Mouse (Mus musculus) kidney, embryonic 14.5 days (tissue): ENCODE data around the gene Rpp25l. TPM values are rescaled to one million over a fixed set of nuclear protein-coding genes. Genes with fewer than 3 reads are reported as not detected.

Experiments used
- ATAC-seq: fragments of 200-750 bp; cut with Nextera tagmentation; 2 replicates; pipeline ENCODE4 v1.8.0; 2017; ENCODE audit warnings: moderate number of reproducible peaks, mild to moderate bottlenecking, moderate TSS enrichment, moderate library complexity; ENCODE audit not compliant: low FRiP score, low TSS enrichment
- H3K27ac ChIP-seq: fragments of 300-500 bp; sonication (generic); 2 replicates; pipeline ENCODE4 v1.5.1; 2014; ENCODE audit warnings: low read depth, mild to moderate bottlenecking, low read length, moderate library complexity, mixed read lengths
- H3K27me3 ChIP-seq: fragments of 300-500 bp; sonication (generic); 2 replicates; pipeline ENCODE4 v1.6.1; 2014; ENCODE audit warnings: mild to moderate bottlenecking, low read length; ENCODE audit not compliant: control insufficient read depth, insufficient read depth
- H3K36me3 ChIP-seq: fragments of 300-500 bp; sonication (generic); 2 replicates; pipeline ENCODE4 v1.6.1; 2014; ENCODE audit warnings: low read length, mixed read lengths; ENCODE audit not compliant: control insufficient read depth, insufficient read depth
- H3K4me1 ChIP-seq: fragments of 300-500 bp; sonication (generic); 2 replicates; pipeline ENCODE4 v1.6.1; 2014; ENCODE audit warnings: low read length, mixed read lengths; ENCODE audit not compliant: control insufficient read depth, insufficient read depth
- H3K4me2 ChIP-seq: fragments of 300-500 bp; sonication (generic); replicated peaks from 2 replicates; pipeline ENCODE4 v1.6.1; 2014; ENCODE audit warnings: low read depth, mild to moderate bottlenecking, low read length
- H3K4me3 ChIP-seq: fragments of 300-500 bp; sonication (generic); 2 replicates; pipeline ENCODE4 v1.5.1; 2014; ENCODE audit warnings: mild to moderate bottlenecking, low read length
- H3K9ac ChIP-seq: fragments of 300-500 bp; sonication (generic); 2 replicates; pipeline ENCODE4 v1.6.1; 2014; ENCODE audit warnings: low read depth, mild to moderate bottlenecking, low read length, moderate library complexity
- H3K9me3 ChIP-seq: fragments of 300-500 bp; sonication (generic); 2 replicates; pipeline ENCODE4 v1.6.1; 2016; ENCODE audit warnings: low read length; ENCODE audit not compliant: control insufficient read depth
- WGBS: fragments of 180-500 bp; shearing (Covaris S2); extraction: QIAGEN DNeasy Blood & Tissue Kit; methylation state at CpG from one replicate; pipeline ENCODE4 v1.1.7; 2014; 5-methylcytosine and 5-hydroxymethylcytosine counted together
- polyA plus RNA-seq: library from polyadenylated mRNA; unstranded; fragments of >200 nt; fragmentation: Nextera tagmentation; extraction: Ambion mirVana; gene quantifications from 2 replicates; pipeline ENCODE4 v1.2.1, GENCODE M21; 2014

The Rpp25l gene
- polyA plus RNA-seq, 1 experiment from 2014 or later, result 91.3 TPM

DNA sequence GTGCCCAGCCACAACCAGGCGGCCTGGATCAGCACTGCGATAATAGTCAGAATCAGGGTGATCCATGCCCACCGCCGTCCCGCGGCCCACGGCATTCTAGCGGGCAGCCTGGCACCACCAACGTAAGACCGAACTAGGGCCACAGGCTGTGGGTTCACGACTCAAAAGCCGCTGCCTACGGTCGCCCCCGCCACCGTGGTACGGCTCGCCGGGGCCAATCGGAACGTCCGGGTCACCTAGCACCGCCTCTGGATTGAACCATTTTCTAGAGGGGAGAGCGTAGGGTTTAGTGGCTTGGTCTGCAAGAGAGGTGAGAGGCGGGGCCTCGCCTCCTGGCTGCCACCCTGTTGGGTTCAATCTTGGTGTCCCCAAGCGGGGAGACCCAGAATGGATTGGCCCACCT lies 27.8 kb upstream of the Rpp25l start:
- WGBS, result under 1% methylated on average over 27 of the region's 27 CpGs
- Histone ChIP-seq H3K27me3 (no peaks in the 10 kb centered on the region), H3K9ac (peak overlapping the region; percentile 78), H3K27ac (peak overlapping the region; percentile 51), H3K4me1 (peaks cover 8% of the 10 kb centered on the region), H3K36me3 (peaks cover 11% of the 10 kb centered on the region), H3K4me2 (peak overlapping the region; percentile 61), H3K4me3 (peak overlapping the region; percentile 70), H3K9me3 (peaks cover 4% of the 10 kb centered on the region; the same call in 1 of the 2 replicates)
- ATAC-seq, result peak; percentile 95

DNA sequence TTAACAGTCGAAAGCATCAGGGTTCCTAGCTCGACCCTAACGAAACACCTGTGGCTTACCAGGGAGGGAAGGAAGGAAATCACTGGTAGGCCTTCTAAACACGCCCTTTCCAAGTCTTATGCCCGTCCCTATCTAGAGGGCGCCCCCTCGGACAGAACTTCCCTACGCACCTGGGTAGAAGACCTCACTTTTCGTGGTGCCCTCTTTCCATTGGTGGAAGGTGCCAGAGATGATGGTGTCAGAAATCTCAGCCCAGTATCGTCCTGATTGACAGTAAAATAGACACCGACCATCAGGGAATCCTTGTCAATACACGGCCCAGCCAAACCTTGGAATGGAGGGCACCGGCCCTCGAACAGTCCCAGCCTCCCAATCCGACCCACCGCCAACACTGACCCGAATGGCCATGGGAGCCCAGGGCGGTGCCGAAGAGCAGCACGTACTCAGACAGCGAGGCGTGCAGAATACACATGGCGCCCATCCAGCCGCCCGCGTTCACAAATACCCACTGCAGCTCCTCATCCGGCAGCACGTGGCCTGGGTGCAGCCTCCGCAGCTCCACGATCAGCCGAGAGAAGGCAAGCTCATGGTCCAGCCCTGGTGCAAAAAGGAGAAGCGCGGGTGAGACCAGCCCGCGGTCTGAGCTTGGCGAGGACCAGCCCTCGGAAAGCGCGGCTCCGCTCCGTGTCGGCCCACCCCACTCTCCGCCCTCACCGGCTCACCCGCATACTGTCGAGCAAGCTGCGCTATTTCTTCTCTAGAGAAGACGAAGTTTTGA lies 27.2 kb upstream of the Rpp25l start:
- H3K4me3 ChIP-seq, result peak overlapping the region; percentile 70
- peak overlapping the region; percentile 61 for H3K4me2 ChIP-seq
- WGBS, result under 1% methylated on average over 48 of the region's 48 CpGs
- peak overlapping the region; percentile 51 for H3K27ac ChIP-seq
- H3K4me1 ChIP-seq, result peaks cover 8% of the 10 kb centered on the region
- H3K9ac ChIP-seq, result peak overlapping the region; percentile 78
- peaks cover 11% of the 10 kb centered on the region for H3K36me3 ChIP-seq
- no peaks in the 10 kb centered on the region for H3K9me3 ChIP-seq
- H3K27me3 ChIP-seq, result no peaks in the 10 kb centered on the region
- peak; percentile 81 for ATAC-seq

DNA sequence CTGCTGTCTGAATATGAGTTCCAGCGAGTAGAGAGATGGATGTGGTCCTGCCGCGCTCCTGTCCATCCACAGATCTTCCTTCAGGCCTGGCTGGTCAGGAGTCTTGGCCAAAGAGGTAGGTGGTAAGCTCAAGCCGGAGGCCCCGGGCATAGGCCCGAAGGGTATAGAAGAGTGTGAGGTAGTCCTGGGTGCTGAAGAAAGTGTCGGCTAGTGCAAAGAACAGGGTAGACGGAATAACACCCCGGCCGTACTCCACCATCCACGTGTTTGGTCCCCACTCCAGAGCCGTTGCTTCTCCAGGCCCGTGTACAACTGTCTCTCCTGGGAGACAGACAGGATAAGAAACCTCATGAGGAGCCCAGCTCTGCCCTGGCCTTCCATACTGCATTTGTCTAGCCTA lies 25.9 kb upstream of the Rpp25l start:
- H3K4me3 ChIP-seq, result no peak overlapping the region
- no peak for ATAC-seq
- H3K27me3 ChIP-seq, result no peaks in the 10 kb centered on the region
- no peak overlapping the region for H3K4me2 ChIP-seq
- no peak overlapping the region for H3K27ac ChIP-seq
- no peaks in the 10 kb centered on the region for H3K9me3 ChIP-seq
- WGBS, result 94% methylated on average over 13 of the region's 13 CpGs
- peaks cover 8% of the 10 kb centered on the region for H3K4me1 ChIP-seq
- no peak overlapping the region for H3K9ac ChIP-seq
- peaks cover 11% of the 10 kb centered on the region for H3K36me3 ChIP-seq

DNA sequence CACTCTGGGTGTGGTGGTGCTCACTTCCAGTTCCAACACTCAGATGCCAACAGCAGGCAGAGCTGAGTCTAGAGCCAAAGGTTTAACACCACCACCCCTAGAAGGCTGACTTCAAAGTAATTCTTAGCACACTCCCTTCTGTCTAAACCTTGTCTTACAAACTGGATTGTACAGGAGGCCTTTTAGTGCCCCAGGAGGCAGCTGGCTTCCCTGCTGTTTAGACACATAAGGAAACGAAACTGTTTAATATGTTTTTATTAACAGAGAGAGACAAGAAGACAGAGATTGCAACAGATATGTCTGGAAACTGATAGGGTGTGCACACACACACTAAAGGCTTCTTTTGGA lies 24.9 kb upstream of the Rpp25l start:
- 0 out of 2 replicates have a peak, but pooled peaks cover 2% of the 10 kb centered on the region for H3K27me3 ChIP-seq
- no peaks in the 10 kb centered on the region for H3K9me3 ChIP-seq
- peaks cover 11% of the 10 kb centered on the region for H3K36me3 ChIP-seq
- no peak overlapping the region for H3K4me3 ChIP-seq
- no peak for ATAC-seq
- no peak overlapping the region for H3K27ac ChIP-seq
- peaks cover 8% of the 10 kb centered on the region for H3K4me1 ChIP-seq
- 77% methylated on average over 1 of the region's 1 CpGs for WGBS
- H3K4me2 ChIP-seq, result no peak overlapping the region
- H3K9ac ChIP-seq, result no peak overlapping the region

DNA sequence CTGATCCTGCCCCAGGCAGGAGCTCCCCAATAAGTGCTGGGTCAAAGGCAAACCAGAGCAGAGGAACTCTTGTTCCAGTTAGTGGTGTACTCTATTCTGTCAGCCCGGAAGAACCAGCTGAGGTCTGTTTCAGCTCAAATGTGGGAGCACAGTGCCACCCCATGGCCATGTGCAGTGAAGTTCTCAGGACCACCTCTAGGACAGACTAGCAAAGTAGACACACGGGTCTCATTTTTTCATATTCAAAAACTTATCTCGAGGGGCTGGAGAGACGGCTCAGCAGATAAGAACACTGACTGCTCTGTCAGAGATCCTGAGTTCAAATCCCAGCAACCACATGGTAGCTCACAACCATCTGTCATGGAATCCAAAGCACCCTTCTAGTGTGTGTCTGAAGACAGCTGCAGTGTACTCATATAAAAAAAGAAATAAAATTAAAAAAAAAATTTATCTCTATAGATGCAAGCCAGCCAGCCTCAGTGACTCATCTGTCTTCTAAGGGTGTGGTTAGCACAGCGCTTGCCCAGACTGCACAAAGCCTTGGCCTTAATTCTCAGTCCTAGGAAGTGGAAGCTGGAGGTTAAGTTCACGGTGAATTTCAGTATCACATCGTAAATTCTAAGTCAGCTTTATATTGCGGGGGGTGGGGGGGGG lies 24.4 kb upstream of the Rpp25l start:
- peak; percentile 53 for ATAC-seq
- WGBS, result 39% methylated on average over 8 of the region's 8 CpGs
- peaks cover 8% of the 10 kb centered on the region for H3K4me1 ChIP-seq

DNA sequence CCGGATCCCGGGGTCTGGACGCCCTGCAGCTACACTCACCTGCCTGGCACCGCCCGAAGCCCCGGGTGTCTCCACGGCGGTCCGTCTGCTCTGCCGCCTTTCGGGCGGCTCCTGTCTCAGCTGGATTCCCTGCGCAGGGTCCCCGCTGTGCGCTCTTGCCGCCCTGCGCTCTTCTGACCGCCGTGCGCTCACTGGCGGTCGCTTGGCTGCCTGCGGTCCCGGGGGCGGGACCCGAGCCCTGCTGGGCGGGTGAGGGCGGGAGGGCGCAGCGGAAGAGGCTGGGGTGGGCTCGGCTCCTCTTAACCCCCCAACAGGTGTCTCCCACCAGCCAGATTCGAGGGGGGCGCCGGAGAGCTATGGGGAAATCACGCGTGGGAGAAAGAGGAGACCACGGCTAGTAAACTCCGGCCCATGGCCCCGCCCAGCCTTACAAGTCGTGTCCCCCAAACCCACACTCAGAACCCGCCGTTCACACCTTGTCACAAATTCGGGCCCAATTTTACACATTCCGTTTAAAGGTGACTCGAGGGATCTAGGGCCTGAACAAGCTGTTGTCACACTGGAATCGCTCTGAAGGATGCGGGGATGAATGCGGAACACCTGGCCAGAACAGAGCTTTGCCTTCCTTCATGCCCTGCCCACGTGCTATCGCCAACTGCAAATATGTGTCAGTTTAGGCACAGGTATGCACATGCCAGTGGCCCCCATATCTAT lies 17.9 kb upstream of the Rpp25l start, which contains the start of gene Arid3c:
Gene Arid3c, minus strand, starts transcription at position 91 of the 714 bp plus-strand sequence.
- H3K9ac ChIP-seq, result peak within 1 kb of the TSS; percentile 23; the same call in 1 of the 2 replicates
- ATAC-seq, result peak; percentile 58; the same call in 1 of the 2 replicates
- H3K4me3 ChIP-seq, result peak within 1 kb of the TSS; percentile 42
- WGBS, result 1% methylated on average over 50 of the region's 50 CpGs
- peak within 1 kb of the TSS; percentile 68 for H3K4me2 ChIP-seq
- H3K9me3 ChIP-seq, result no peaks in the 10 kb centered on the region
- H3K4me1 ChIP-seq, result peaks cover 6% of the 10 kb centered on the region; the same call in 1 of the 2 replicates
- H3K27ac ChIP-seq, result no peak within 1 kb of the TSS
- H3K36me3 ChIP-seq, result no peaks in the 10 kb centered on the region
- peaks cover 65% of the 10 kb centered on the region for H3K27me3 ChIP-seq

More for the DNA sequence above, 24.4 kb upstream of the Rpp25l start:
- Histone ChIP-seq H3K4me3 (no peak overlapping the region), H3K4me2 (no peak overlapping the region), H3K9ac (no peak overlapping the region), H3K36me3 (peaks cover 11% of the 10 kb centered on the region), H3K9me3 (no peaks in the 10 kb centered on the region), H3K27me3 (peaks cover 6% of the 10 kb centered on the region; the same call in 1 of the 2 replicates), H3K27ac (no peak overlapping the region)

DNA sequence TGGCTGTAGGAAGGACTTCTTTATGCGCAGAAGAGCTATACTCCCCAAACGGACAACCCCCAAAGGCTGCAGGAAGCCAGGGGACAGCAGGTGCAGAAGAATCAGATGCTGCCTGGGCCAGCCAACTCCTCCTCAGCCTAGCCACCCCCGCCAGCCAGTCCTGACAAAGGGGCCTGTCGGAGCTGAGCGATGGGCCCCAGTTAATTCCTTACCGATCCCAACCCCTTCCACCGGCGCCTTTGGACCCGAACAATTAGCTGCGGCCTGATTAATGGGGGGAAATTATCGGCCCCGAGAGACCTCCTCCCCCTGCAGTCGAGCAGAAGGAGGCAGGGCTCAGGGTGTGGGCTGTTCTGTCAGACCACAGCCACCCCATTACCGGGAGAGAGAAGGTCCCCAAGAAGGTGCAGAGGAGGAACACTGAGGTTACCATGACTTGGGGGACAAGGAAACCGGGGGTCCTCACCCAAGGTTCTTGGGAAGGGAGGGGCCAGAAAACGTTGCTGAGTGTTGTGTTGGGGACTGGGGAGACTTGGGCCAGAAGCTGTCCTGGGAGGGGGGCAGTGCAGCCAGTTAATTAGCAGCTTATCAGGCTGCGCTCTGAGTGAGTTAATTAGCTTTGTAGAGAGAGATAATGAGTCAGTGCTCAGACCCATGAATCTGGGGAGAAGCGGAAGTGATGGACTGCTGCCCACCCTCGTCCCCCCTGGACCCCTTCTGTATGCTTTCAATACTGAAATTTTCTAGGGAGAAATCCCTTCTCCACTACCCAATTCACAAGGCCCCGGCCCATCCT lies 13.7 kb upstream of the Rpp25l start:
- H3K9ac ChIP-seq, result no peak overlapping the region
- peaks cover 13% of the 10 kb centered on the region for H3K4me1 ChIP-seq
- no peaks in the 10 kb centered on the region for H3K36me3 ChIP-seq
- H3K27ac ChIP-seq, result no peak overlapping the region
- H3K4me3 ChIP-seq, result no peak overlapping the region
- no peak overlapping the region for H3K4me2 ChIP-seq
- peaks cover 81% of the 10 kb centered on the region for H3K27me3 ChIP-seq
- WGBS, result 14% methylated on average over 20 of the region's 20 CpGs
- ATAC-seq, result no peak
- no peaks in the 10 kb centered on the region for H3K9me3 ChIP-seq

DNA sequence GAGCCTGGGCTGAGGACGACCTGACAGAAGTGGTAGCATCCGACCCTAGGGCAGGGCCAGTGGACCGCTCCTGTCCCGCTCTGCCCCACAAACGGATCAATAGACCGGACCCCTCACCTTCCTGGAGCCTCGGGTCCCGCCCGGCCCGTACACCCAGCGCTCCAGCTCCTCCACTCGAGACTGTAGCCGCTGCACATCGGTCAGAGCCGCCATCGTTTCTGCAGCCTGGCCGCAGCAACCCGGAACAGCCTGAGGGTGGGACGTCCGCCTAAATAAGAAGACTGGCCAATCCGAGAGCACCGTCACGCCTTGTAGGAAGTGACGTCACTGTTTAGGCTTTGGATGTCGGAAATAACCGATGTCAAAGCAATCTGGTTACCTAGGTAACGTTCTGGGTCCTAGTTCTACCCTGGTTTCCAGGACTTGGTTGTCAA lies 9.6 kb upstream of the Rpp25l start, which contains the start of gene Dctn3:
Gene Dctn3, minus strand, starts transcription at position 253 of the 434 bp plus-strand sequence.
- peaks cover 11% of the 10 kb centered on the region for H3K4me1 ChIP-seq
- peak within 1 kb of the TSS; percentile 68 for H3K4me3 ChIP-seq
- peak; percentile 95 for ATAC-seq
- H3K36me3 ChIP-seq, result peaks cover 20% of the 10 kb centered on the region
- no peak within 1 kb of the TSS for H3K27ac ChIP-seq
- H3K9me3 ChIP-seq, result no peaks in the 10 kb centered on the region
- peak within 1 kb of the TSS; percentile 71 for H3K9ac ChIP-seq
- under 1% methylated on average over 27 of the region's 27 CpGs for WGBS
- peak within 1 kb of the TSS; percentile 39 for H3K4me2 ChIP-seq
- H3K27me3 ChIP-seq, result peaks cover 44% of the 10 kb centered on the region
